Mouse (Mus musculus) midbrain, embryonic 16.5 days (tissue): ENCODE results near the gene Akr1cl. TPM values are rescaled to one million over a fixed set of nuclear protein-coding genes. Genes with fewer than 3 reads are reported as not detected.
"Not testable (repeated sequence)": the region's sequence is repeated elsewhere in the genome, so short reads cannot be mapped to it uniquely, and the experiment has no call there.

Experiments used
- ATAC-seq: fragments of 200-750 bp; cut with Nextera tagmentation; 2 replicates; pipeline ENCODE4 v1.8.0; 2017; ENCODE audit warnings: moderate TSS enrichment
- H3K27ac ChIP-seq: fragments of 300-500 bp; sonication (generic); 2 replicates; pipeline ENCODE4 v1.5.1; 2014; ENCODE audit warnings: mild to moderate bottlenecking, low read length, mixed read lengths
- H3K27me3 ChIP-seq: fragments of 300-500 bp; sonication (generic); 2 replicates; pipeline ENCODE4 v1.6.1; 2014; ENCODE audit warnings: low read depth, low read length, mixed read lengths; ENCODE audit not compliant: control insufficient read depth, insufficient read depth
- H3K36me3 ChIP-seq: fragments of 300-500 bp; sonication (generic); 2 replicates; pipeline ENCODE4 v1.6.1; 2014; ENCODE audit warnings: mild to moderate bottlenecking, low read length, moderate library complexity, mixed read lengths; ENCODE audit not compliant: control insufficient read depth, insufficient read depth
- H3K4me1 ChIP-seq: fragments of 300-500 bp; sonication (generic); 2 replicates; pipeline ENCODE4 v1.6.1; 2014; ENCODE audit warnings: mild to moderate bottlenecking, low read length, mixed read lengths; ENCODE audit not compliant: control insufficient read depth, insufficient read depth
- H3K4me2 ChIP-seq: fragments of 300-500 bp; sonication (generic); 2 replicates; pipeline ENCODE4 v1.6.1; 2014; ENCODE audit warnings: mild to moderate bottlenecking, low read length, mixed read lengths
- H3K4me3 ChIP-seq: fragments of 300-500 bp; sonication (generic); 2 replicates; pipeline ENCODE4 v1.5.1; 2014; ENCODE audit warnings: low read depth, mild to moderate bottlenecking, low read length, moderate library complexity, mixed read lengths
- H3K9ac ChIP-seq: fragments of 300-500 bp; sonication (generic); 2 replicates; pipeline ENCODE4 v1.6.1; 2014; ENCODE audit warnings: low read depth, low read length, mixed read lengths
- H3K9me3 ChIP-seq: fragments of 300-500 bp; sonication (generic); replicated peaks from 2 replicates; pipeline ENCODE4 v1.6.1; 2014; ENCODE audit warnings: mild to moderate bottlenecking, low read length, mixed read lengths; ENCODE audit not compliant: control insufficient read depth, poor library complexity, severe bottlenecking
- WGBS: fragments of 180-500 bp; shearing (Covaris S2); extraction: QIAGEN DNeasy Blood & Tissue Kit; methylation state at CpG from one replicate; pipeline ENCODE4 v1.1.7; 2014; 5-methylcytosine and 5-hydroxymethylcytosine counted together
- polyA plus RNA-seq: library from polyadenylated mRNA; unstranded; fragments of >200 nt; fragmentation: Nextera tagmentation; extraction: Ambion mirVana; gene quantifications from 2 replicates; pipeline ENCODE4 v1.2.1, GENCODE M21; 2015

The Akr1cl gene
- polyA plus RNA-seq, 1 experiment from 2014 or later: not detected

DNA sequence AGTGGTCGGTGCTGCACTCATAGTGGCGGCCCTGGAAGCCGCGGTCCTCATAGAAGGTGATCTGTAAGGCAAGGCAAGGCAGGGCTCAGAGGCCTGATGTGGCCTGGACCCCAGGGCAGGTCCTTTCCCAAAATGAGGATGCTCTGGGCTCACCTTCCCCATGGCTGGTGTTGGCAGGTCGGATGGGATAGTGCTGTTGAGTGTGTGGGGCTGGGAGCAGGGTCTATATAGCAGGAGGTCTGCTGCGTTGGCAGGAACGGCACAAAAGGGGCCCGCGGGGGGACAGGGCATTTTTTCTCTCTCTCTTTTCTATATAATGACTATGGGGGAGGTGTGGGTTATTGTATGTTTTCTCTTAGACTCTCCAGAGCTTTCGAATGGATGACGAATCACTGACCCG is 18.4 kb upstream of the Akr1cl start, which contains the start of gene Cryge:
Gene Cryge, minus strand, starts transcription at position 198 of the 400 bp plus-strand sequence.
- not testable (repeated sequence) for H3K36me3 ChIP-seq, H3K4me1 ChIP-seq, H3K9me3 ChIP-seq, H3K4me3 ChIP-seq, H3K27ac ChIP-seq, ATAC-seq, H3K4me2 ChIP-seq, H3K9ac ChIP-seq, H3K27me3 ChIP-seq
- WGBS: 37% methylated on average over 8 of the region's 12 CpGs

- no peaks in the 10 kb centered on the region for H3K4me1 ChIP-seq
- ATAC-seq: no peak
- 53% methylated on average over 12 of the region's 12 CpGs for WGBS
- no peaks in the 10 kb centered on the region for H3K36me3 ChIP-seq
- H3K27me3 ChIP-seq: no peaks in the 10 kb centered on the region
- no peak overlapping the region for H3K4me3 ChIP-seq
- H3K9ac ChIP-seq: no peak overlapping the region
- no peak overlapping the region for H3K27ac ChIP-seq
- H3K9me3 ChIP-seq: no peaks in the 10 kb centered on the region
- H3K4me2 ChIP-seq: no peak overlapping the region
Measured at GRCm38 (mm10) chr1:65048781-65049180, 16.2 kb upstream of the Akr1cl start.

DNA sequence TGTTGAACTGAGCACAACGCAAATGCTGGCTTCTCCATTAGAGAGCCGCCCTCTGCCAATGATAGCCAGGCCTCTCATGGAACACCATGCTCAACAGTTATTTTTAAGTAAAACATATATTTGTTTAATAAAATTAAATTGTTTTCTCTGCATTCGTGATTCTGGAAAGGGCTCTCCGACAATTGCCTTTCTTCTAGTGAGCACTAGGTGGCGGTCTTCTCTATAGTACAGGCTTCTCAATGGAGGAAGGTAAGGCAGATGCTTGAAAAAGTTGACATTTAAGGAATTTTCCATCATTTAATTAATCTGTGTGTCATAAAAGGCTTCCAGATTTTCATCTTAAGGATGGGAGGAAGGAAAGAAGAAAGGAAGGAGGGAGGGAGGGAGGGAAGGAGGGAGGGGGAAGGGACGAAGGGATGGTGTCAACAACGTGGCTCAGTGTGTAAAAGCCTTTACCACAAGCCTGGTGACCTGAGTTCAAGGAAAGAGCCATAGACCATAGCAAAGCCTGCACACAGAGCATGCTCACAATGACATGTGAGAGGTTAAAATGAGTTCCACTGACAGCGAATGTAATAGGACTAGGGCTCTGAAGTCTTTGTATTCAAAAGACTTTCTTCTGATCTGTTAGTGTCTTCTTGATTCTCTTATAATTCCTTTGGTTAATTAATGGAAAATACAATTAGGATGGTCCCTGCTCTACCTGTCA is 14.0 kb upstream of the Akr1cl start:
- no peaks in the 10 kb centered on the region for H3K9me3 ChIP-seq
- no peak overlapping the region for H3K27ac ChIP-seq
- H3K4me3 ChIP-seq: no peak overlapping the region
- 44% methylated on average over 8 of the region's 8 CpGs for WGBS
- H3K4me2 ChIP-seq: peak overlapping the region; percentile 33
- no peak for ATAC-seq
- H3K9ac ChIP-seq: no peak overlapping the region
- no peaks in the 10 kb centered on the region for H3K36me3 ChIP-seq
- H3K27me3 ChIP-seq: no peaks in the 10 kb centered on the region
- H3K4me1 ChIP-seq: no peaks in the 10 kb centered on the region

GRCm38 (mm10) chr1:65043433-65043832 is 10.9 kb upstream of the Akr1cl start:
- WGBS: 86% methylated on average over 2 of the region's 2 CpGs
- no peak overlapping the region for H3K9ac ChIP-seq
- no peak overlapping the region for H3K27ac ChIP-seq
- ATAC-seq: no peak
- H3K4me3 ChIP-seq: no peak overlapping the region
- H3K27me3 ChIP-seq: no peaks in the 10 kb centered on the region
- no peak overlapping the region for H3K4me2 ChIP-seq
- H3K4me1 ChIP-seq: no peaks in the 10 kb centered on the region
- H3K36me3 ChIP-seq: no peaks in the 10 kb centered on the region
- no peaks in the 10 kb centered on the region for H3K9me3 ChIP-seq

DNA sequence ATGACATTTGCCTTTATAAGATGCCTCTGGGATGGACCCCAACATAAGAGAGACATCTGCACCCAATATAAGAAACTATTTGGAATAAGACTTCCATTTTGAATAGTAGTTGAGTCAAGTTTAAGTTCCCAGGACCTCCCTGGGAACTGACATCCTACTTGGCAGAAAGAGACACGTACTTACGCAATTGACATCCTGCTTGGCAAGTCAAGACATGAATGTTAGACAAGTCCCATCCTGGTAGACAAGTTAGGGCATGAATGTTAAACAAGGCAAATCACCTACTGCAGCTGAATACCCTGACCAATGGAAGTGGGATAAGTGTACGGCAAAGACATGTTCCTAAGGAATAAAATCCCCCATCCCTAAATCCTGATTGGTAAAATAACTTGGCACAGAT is 9.3 kb upstream of the Akr1cl start:
- 95% methylated on average over 3 of the region's 3 CpGs for WGBS
- Histone ChIP-seq H3K27ac (no peak overlapping the region), H3K4me2 (no peak overlapping the region), H3K4me3 (no peak overlapping the region), H3K27me3 (no peaks in the 10 kb centered on the region), H3K9ac (no peak overlapping the region), H3K4me1 (no peaks in the 10 kb centered on the region), H3K36me3 (no peaks in the 10 kb centered on the region), H3K9me3 (no peaks in the 10 kb centered on the region)
- no peak for ATAC-seq

- Histone ChIP-seq H3K9ac (no peak overlapping the region), H3K4me1 (no peaks in the 10 kb centered on the region), H3K27ac (no peak overlapping the region), H3K36me3 (no peaks in the 10 kb centered on the region), H3K27me3 (no peaks in the 10 kb centered on the region), H3K4me2 (no peak overlapping the region), H3K4me3 (no peak overlapping the region), H3K9me3 (no peaks in the 10 kb centered on the region)
- 84% methylated on average over 6 of the region's 6 CpGs for WGBS
- ATAC-seq: no peak
Measured at GRCm38 (mm10) chr1:65040806-65041205, 8.2 kb upstream of the Akr1cl start.

DNA sequence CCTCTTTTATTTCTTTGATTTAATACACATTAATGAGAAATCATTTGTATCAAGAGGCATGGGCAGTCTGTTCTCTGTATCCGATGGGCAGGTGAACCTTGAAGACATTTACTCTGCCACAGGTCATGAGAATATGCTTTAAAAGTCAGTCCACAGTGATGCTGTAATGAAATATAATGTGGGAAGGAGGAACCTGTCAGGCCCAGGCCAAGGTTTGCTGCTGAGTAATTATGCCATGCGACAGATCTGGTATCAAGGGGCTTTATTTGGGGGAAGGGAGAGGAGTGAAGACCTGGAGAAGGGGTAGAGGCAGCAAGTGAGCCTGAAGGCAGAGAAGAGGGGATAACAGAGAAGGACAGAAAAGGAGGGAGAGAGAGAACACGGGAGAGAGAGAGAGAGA is 7.1 kb upstream of the Akr1cl start:
- no peak overlapping the region for H3K27ac ChIP-seq
- no peak overlapping the region for H3K9ac ChIP-seq
- H3K4me2 ChIP-seq: no peak overlapping the region
- no peak for ATAC-seq
- no peaks in the 10 kb centered on the region for H3K27me3 ChIP-seq
- no peak overlapping the region for H3K4me3 ChIP-seq
- 85% methylated on average over 3 of the region's 3 CpGs for WGBS
- H3K4me1 ChIP-seq: no peaks in the 10 kb centered on the region
- H3K9me3 ChIP-seq: no peaks in the 10 kb centered on the region
- no peaks in the 10 kb centered on the region for H3K36me3 ChIP-seq

DNA sequence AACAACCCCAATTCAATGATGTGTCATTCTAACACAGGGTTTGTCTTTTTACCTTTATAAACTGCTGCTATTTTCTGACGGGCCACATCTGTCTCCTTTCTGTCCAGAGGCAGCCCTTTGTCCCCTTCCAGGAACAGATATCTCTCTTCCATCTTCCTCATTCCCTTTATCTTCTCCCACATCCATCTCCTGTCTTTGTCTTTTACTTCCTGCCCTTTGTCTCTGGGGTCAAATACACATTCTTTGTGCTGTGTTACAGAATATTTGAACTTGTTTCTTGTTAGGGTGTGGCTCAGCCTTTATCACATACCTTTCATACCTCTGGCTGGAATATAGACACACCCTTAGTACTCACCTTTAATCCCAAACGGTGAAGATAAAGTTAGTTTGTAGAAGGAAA is 5.0 kb upstream of the Akr1cl start:
- ATAC-seq: no peak
- Histone ChIP-seq H3K4me2 (no peak overlapping the region), H3K27ac (no peak overlapping the region), H3K9ac (no peak overlapping the region), H3K36me3 (no peaks in the 10 kb centered on the region), H3K9me3 (no peaks in the 10 kb centered on the region), H3K4me1 (no peaks in the 10 kb centered on the region), H3K27me3 (no peaks in the 10 kb centered on the region), H3K4me3 (no peak overlapping the region)
- 88% methylated on average over 2 of the region's 2 CpGs for WGBS

- Histone ChIP-seq H3K27ac (no peak overlapping the region), H3K4me1 (no peaks in the 10 kb centered on the region), H3K36me3 (no peaks in the 10 kb centered on the region), H3K4me2 (no peak overlapping the region), H3K27me3 (no peaks in the 10 kb centered on the region), H3K4me3 (no peak overlapping the region), H3K9me3 (no peaks in the 10 kb centered on the region), H3K9ac (no peak overlapping the region)
- WGBS: 25% methylated on average over 3 of the region's 3 CpGs
- no peak for ATAC-seq
Measured at GRCm38 (mm10) chr1:65035513-65035912, 3.0 kb upstream of the Akr1cl start.
